Mouse (Mus musculus): ENCODE data around the gene Nmt2. TPM values are rescaled to one million over a fixed set of nuclear protein-coding genes. Genes with fewer than 3 reads are reported as not detected.

Nmt2 gene
- total and polyA plus RNA-seq, 3 experiments = 19.9 to 34.1 TPM; not detected in 1

GRCm38 (mm10) chr2:3331071-3331703 lies 47.2 kb downstream of the Nmt2 start:
- peaks cover 3 to 8% of the 10 kb centered on the region in 2 experiments; a peak in 3 of 4 replicates for H3K4me1 ChIP-seq (ENCODE audit: control insufficient read depth in 1 of 2, insufficient read depth in 2 of 2, low read length in 2 of 2)
- H3K36me3 ChIP-seq (ENCODE audit: control insufficient read depth in 1 of 2, insufficient read depth in 2 of 2, low read length in 2 of 2) = peaks cover 0 to 17% of the 10 kb centered on the region in 2 experiments
- H3K4me3 ChIP-seq (ENCODE audit: control insufficient read depth in 1 of 2, insufficient read depth in 1 of 2, low read depth in 2 of 2, low read length in 2 of 2) = peak overlapping the region; percentile 82 to 89
- H3K27ac ChIP-seq (ENCODE audit: control insufficient read depth, low read depth, low read length) = peak overlapping the region; percentile 82
- H3K79me2 ChIP-seq (ENCODE audit: control insufficient read depth, insufficient read depth, low read length, poor library complexity) = peaks cover 21% of the 10 kb centered on the region
- no peaks in the 10 kb centered on the region for H3K9me3 ChIP-seq (replicated peaks; ENCODE audit: insufficient read depth, low read length)
- TF ChIP-seq MYC (IDR thresholded peaks at IDR 0.05; ENCODE audit: low read depth, low read length) = no peak; the same call in 1 of the 2 replicates
- TF ChIP-seq TCF12 (IDR thresholded peaks at IDR 0.05; ENCODE audit: low read depth, low read length) = no peak
- TF ChIP-seq RAD21 (IDR thresholded peaks at IDR 0.05; ENCODE audit: low read depth, low read length) = no peak
- no peak for TF ChIP-seq TBP (IDR thresholded peaks at IDR 0.05; ENCODE audit: low read depth, low read length)
- no peak for TF ChIP-seq MYB (IDR thresholded peaks at IDR 0.05; ENCODE audit: low read depth, low read length)
- TF ChIP-seq ZKSCAN1 (IDR thresholded peaks at IDR 0.05; ENCODE audit: low read depth, low read length) = no peak
- no peak for TF ChIP-seq ZMIZ1 (IDR thresholded peaks at IDR 0.05; ENCODE audit: low read depth, low read length)
- no peak for TF ChIP-seq UBTF (IDR thresholded peaks at IDR 0.05; ENCODE audit: borderline replicate concordance, insufficient read depth, low read depth, low read length)
- no peak for TF ChIP-seq SIN3A (IDR thresholded peaks at IDR 0.05; ENCODE audit: low read length)
- TF ChIP-seq ZNF384 (IDR thresholded peaks at IDR 0.05; ENCODE audit: low read depth, low read length) = no peak
- H3K27me3 ChIP-seq (ENCODE audit: control insufficient read depth in 1 of 2, insufficient read depth in 2 of 2, low read length in 2 of 2) = no peaks in the 10 kb centered on the region
- H3K9ac ChIP-seq (ENCODE audit: control insufficient read depth, low read depth, low read length, poor library complexity, severe bottlenecking) = peak overlapping the region; percentile 96
- peak; percentile 33 for DNase-seq (ENCODE audit: low read depth, low spot score)

DNA sequence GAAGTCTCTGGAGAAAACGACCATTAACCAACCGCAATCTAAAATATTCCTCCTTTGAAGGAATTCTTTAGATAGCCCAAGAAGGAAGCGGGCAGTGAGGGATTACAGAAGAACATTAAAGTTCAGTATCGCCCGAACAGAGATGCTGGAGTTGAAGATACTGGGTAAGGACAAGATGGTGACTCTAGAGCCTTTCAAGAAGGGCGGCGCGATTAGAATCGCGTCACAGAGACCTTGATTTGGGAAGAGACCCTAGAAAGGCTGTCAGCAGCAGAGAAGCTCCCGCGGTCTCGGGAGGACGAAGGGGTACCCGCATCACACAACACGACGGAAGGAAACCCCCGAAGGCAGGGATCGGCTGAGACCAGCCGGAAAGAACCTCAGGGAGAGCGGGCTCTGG lies 48.0 kb downstream of the Nmt2 start:
- Histone ChIP-seq H3K36me3 (ENCODE audit: control insufficient read depth in 1 of 2, insufficient read depth in 2 of 2, low read length in 2 of 2) (peaks cover 0 to 17% of the 10 kb centered on the region in 2 experiments), H3K79me2 (ENCODE audit: control insufficient read depth, insufficient read depth, low read length, poor library complexity) (peaks cover 21% of the 10 kb centered on the region), H3K4me3 (ENCODE audit: control insufficient read depth in 1 of 2, insufficient read depth in 1 of 2, low read depth in 2 of 2, low read length in 2 of 2) (peak overlapping the region; percentile 82 to 89), H3K9me3 (replicated peaks; ENCODE audit: insufficient read depth, low read length) (no peaks in the 10 kb centered on the region), H3K9ac (ENCODE audit: control insufficient read depth, low read depth, low read length, poor library complexity, severe bottlenecking) (peak overlapping the region; percentile 96), H3K27me3 (ENCODE audit: control insufficient read depth in 1 of 2, insufficient read depth in 2 of 2, low read length in 2 of 2) (no peaks in the 10 kb centered on the region), H3K27ac (ENCODE audit: control insufficient read depth, low read depth, low read length) (peak overlapping the region; percentile 82), H3K4me1 (ENCODE audit: control insufficient read depth in 1 of 2, insufficient read depth in 2 of 2, low read length in 2 of 2) (peaks cover 3 to 8% of the 10 kb centered on the region in 2 experiments; a peak in 3 of 4 replicates)
- TF ChIP-seq RCOR1 (IDR thresholded peaks at IDR 0.05; ENCODE audit: low read depth, low read length) = 0 out of 2 replicates have a peak, but pooled peaks have one; percentile 3
- TF ChIP-seq POLR2A (IDR thresholded peaks at IDR 0.05; ENCODE audit: control insufficient read depth in 1 of 2, insufficient read depth in 1 of 2, low read depth in 1 of 2, low read length in 2 of 2, poor library complexity in 1 of 2) = peak in 1 of 2 experiments; percentile 60; a peak in 2 of 4 replicates
- TF ChIP-seq TAL1 (IDR thresholded peaks at IDR 0.05; ENCODE audit: low read length) = peak; percentile 22
- peak; percentile 63; the same call in 1 of the 2 replicates for TF ChIP-seq ZMIZ1 (IDR thresholded peaks at IDR 0.05; ENCODE audit: low read depth, low read length)
- no peak for TF ChIP-seq CHD2 (IDR thresholded peaks at IDR 0.05; ENCODE audit: low read length)
- TF ChIP-seq SMC3 (IDR thresholded peaks at IDR 0.05; ENCODE audit: low read depth, low read length) = no peak
- DNase-seq (ENCODE audit: low read depth, low spot score) = peak; percentile 87

Measured in MEL (cell line).